Mouse (Mus musculus): ENCODE data around the gene Slc25a13.

Gene Slc25a13

DNA sequence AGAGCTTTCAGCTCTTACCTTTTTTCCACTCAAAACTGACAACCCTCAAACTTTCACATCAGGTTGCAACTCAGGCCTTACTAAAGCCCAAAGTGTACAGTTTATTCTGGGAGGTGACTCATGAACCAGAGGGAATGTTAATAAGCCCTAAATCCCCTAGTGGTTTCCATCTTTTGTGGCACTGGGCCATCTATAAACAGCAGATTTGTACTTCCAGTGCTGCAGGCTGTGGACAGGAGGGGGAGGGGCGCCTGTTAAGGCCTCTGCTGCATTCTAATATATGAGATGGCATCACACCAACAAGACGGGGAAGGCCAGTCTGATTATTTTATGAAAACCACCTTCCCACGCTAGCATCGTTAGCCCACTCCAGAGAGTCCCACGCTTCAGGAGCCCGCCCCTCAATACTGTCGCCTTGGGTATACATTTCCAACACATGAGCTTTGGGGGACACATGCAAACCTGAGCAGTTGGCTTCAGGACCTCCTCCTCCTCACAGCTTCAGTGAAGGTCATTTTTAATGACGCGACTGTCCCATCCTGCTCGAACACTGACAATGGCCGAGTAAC is 48.3 kb downstream of the Slc25a13 start:
- no peak for DNase-seq (ENCODE audit: low read depth, low spot score)

DNA sequence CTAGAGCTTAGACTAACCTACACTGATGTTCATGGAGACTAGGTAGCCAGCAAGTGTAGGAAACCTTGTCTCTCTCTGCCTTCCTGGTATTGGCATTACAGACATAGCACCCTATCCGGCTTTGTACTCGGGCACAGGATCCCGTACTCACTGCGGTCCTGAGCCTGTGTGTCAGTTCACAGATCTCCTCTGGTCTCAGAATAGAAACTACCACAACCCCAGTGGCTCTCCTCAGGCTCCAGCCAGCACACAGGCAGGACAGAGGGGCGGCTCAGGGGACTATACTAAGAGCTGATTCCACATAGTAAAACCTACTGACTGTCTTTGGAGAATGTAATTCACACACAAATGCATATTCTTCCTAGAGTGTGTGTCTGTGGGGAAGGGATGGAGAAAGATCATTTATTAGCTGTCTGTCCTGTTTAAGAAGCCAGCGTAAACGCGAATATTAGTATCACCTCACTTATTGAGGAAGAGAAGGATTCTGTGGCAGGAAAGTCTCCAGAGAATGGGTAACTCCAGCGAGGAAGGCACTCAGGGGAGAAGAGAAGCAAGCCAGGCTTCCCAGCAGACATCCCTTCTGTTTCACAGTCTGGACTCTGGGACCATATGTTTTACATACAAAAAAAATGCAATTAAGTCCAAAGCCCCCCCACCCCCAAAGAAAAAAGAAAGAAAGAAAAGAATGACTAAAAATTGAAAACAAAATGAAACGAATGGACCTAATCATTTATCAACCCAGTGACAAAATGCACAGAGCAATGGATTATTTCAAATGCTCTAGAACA is 49.4 kb downstream of the Slc25a13 start:
- no peak for DNase-seq (ENCODE audit: low read depth, low spot score)

DNA sequence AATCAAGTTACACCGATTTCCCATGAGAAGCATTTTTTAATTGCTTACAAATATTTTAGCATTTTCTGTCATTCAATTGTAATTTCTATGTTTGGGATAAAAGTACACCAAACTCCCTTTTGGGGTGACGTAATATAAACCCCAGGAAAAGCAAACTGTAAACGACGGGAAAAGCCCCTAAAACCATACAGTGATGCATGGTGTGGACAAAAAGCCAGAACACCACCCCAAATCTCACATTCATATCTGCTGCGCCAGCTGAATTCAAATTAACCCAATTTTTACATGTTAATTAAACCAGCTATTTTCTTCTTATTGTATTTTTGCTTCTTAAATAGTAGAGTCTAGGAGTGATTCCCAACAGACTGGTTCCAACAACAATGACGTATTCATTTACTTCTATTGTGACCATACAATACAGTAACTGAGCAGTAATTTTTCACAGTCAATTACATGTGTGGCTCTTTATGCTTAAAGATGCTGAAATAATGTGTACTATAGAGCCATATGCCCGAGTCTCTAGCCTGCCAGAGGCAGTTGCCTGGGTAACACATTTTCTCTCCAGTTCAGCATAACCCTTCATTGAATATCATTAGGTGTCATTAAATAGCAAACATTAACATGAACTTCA is 53.9 kb downstream of the Slc25a13 start:
- DNase-seq (ENCODE audit: low read depth, low spot score) = no peak

DNA sequence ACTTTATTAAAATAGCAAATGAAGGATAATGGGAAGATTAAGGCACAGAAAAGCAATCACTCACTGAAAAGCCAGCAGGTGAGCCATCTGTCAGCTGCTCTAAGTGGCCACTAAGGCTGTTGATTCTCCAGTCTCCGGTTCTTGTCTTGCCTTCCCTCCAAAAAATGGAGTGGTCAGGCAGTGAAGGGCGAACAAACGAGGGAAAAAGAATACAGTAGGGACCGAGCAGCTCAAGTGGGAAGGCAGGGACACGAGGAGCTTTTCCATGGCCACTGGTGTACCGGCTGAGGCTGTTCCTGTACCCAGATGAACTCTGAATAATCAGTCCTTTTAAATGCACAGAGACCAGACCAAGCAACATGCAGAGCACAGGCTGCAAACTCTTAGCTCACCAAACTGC is 54.8 kb downstream of the Slc25a13 start:
- no peak for DNase-seq (ENCODE audit: low read depth, low spot score)

DNA sequence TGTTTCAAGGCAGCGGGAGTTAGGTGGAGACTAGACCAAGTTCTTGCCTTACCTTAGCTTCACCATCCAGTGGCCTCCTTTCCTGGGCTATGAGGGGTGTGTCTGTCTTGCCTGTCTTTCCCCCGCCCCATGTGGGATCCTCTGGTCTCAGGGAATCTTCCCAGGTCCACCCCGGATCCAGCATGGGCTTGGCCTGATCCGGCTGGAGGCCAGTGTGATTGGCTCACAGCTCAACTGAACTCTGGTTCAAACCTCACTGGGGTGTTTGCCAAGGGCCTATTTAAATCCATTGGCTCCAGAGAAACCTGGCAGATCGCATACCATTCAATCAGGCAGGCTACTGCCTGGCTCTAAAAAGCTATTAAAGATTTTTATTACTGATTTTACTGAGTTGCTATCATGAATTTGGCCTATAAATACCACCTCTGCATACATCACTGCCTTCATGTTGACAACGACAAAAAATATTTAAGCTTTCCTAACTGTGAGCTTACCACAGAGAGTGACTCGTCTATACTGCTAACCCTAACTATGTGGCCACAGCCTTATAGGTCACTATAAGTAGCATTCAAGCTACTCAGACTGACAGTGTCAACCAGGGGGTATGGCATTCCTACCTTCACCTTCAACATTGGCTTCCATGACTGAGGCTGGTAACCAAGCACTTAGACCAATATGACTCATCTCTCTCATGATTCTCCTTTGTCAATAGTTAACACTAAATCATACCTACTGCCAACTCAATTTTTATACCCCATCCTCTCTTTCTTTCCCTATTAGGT is 56.1 kb downstream of the Slc25a13 start:
- DNase-seq (ENCODE audit: low read depth, low spot score) = no peak

DNA sequence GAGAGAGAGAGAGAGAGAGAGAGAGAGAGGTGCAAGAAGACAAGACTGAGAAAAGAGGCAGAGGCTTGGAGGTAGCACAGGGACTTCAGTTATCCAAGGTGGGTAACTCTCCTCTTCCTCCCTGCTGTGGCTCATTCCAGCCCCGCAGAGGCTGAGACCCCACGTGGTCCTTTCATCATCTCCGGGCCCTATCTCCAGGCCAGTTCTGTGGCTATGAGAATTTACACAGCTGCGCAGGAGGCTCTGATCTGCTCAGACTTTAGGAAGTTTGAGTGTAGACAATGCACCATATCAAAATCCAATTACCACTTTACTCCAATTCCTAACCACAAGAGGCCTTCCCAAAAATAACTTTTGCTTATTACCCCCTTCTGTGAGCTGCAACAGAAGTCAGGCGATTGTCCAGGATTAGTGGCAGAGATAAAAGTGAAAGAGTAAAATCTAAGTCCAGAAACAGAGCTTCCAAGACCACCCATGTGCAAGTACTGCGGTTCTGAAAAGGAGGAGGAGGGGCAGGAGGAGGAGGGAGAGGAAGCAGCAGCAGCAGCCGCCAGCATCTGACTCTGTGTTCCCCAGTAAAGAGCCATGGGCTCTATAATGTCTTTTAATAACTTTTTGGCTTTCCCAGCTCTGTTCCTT is 57.6 kb downstream of the Slc25a13 start:
- DNase-seq (ENCODE audit: low read depth, low spot score) = no peak

DNA sequence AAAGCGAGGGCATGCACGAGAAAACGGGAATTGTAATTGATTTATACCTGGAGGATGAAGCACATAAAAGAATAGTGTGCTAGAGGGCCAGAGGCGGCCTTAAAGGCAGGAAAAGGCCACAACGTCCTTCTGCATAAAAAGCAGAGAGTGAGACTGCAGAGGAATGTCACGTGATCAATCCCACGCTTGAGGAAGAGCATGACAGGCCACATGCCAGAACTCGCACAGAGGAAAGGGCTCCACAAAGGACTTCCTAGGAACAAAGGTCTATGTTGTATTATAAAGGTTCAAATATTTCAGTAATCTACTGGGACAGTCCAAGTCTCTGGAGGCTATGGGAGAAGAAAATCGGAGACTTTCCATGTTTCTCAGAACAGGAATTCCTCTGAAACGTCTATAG is 63.5 kb downstream of the Slc25a13 start:
- DNase-seq (ENCODE audit: low read depth, low spot score) = no peak

DNA sequence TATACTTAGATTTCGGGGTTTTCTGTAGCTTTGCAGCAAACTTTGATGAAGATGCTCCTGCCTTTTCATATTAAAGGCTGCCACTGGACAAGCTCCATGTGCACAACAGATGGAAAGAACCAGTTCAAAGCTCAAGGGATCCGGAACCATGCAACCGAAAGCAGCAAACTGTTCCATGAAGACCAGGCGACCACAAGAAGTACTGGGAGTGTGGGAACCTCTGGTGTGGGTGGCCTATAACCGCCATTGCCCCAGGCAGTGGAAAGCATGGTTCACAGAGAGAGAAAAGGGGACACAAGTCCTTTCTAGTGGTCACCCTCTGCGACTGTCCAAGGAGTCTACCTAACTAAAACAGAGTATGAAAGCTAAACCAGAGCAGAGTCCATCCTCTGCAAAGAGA is 66.2 kb downstream of the Slc25a13 start:
- no peak for DNase-seq (ENCODE audit: low read depth, low spot score)

DNA sequence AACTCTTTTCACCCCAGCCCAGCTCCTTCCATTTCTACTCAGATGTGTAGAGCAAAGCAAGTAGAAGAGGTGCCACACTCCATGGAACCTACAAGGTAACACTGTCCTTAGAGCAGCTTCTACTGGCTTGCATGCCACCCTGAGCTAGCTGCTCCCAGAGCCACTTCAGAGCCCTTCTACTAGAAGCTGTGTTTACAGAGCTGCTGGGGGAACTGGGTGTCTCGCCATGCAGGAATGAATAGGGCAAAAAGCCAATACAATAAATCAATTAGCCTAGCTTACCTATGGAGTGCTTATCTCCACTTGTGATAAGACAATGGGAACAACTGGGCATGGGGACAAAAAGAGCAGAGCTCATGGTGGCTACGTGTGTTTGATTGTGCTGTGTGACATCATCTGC is 67.2 kb downstream of the Slc25a13 start:
- no peak for DNase-seq (ENCODE audit: low read depth, low spot score)

DNA sequence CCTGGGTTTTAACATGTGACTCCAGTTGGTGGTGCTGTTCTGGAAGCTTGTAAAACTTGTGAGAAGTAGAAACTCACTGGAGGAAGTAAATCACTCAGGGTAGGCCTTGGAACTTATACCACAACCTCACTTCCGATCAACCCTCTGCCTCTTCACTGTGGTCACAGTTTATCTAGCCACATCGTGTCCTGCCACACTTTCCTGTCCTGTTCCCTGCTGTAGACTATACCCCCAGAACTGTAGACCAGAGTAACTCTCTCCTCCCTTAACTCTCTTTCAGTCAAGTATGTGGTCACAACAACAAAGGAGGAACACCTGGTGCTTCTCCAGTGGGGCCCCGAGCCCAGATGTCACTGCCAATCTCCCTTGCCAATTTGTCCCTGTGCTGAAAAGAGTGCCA is 67.6 kb downstream of the Slc25a13 start:
- no peak for DNase-seq (ENCODE audit: low read depth, low spot score)

DNA sequence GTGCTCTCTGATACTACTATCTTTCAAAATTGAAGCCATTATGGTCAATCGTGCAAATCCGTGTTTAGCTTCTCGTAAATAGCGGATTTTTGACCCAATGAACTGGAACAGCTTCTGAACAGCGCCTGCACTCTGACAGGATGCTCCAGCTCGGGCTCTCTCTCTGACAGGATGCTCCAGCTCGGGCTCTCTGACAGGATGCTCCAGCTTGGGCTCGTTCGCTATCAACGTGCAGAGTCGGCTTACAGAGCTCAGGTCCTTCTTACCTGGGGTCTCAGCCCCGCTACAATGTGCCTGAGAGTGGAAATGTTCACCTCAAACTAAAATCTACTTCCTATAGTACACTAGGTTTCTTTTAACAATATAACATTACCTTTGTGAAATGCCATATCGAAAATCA is 71.6 kb downstream of the Slc25a13 start:
- DNase-seq (ENCODE audit: low read depth, low spot score) = no peak

DNA sequence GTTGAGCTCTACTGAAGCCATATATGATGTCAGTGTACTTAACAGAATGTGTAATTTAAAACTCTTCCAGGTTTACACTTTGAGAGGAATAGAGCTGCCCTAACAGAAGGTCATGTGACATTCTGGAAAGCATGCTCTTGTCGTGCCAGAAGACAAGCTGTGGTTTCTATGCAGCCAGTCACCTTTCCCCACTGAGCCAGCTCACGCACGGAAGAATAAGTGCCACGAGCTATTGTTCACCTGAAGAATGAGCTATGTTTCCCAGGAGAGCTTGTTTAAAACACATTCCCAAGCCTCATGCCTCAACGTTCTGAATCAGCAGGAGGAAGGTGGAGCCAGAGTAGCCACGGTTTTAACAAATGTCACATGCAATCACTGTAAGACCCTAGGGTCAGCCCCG is 73.4 kb downstream of the Slc25a13 start:
- no peak for DNase-seq (ENCODE audit: low read depth, low spot score)

DNA sequence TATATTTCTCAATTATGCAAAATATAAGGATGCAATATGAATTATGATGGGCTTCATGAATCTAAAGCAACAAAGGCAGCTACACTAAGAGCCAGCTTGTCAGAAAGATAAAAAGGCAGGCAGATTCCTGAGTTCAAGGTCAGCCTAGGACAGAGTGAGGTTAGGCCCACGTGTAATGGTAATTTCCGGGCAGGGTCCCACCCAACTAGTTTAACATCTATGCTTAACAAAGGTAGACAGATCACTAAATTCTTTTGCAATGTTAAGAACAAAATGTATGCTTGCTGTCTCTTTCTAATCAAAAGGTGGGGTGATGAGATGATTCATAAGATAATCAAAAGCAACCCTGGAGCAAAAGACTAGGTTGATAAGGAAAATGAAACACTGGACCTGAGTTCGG is 76.6 kb downstream of the Slc25a13 start:
- no peak for DNase-seq (ENCODE audit: low read depth, low spot score)

DNA sequence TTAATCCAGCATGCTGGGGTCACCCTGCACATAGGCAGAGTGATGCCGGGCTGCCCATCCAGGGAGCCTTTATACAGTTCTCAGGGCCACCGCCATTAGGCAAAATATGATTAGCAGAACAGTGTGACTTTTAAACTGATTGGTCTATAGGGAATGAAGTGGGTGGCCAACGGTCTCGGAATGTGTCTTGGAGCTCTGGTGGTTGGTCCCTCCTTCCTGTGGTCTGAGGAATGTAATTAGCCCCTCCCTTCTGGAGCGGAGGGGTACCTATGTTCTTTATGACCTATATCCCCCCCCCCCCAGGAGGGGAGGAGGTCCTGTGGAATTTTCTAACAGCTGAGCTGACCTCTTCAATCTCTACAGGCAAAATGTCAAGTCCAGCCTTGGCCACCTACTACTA is 77.9 kb downstream of the Slc25a13 start:
- no peak for DNase-seq (ENCODE audit: low read depth, low spot score)

DNA sequence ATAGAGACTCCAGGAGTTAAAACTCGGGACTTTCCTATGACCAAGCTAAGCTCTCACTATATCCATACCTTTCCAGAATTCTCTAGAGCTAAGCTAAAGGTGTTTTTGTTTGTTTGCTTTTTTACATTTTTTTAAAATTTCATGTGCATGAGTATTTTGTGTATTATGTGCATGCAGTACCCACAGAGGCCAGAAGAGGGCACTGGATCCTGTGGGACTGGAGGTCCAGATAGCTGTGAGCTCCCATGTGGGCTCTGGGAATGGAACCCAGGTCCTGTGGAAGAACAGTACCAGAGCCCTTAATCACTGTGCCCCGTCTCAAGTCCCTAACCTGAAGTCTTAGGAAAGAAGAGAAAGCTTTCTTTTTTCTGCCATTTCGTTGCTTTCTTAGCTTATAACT is 80.2 kb downstream of the Slc25a13 start:
- peak; percentile 23 for DNase-seq (ENCODE audit: low read depth, low spot score)

DNA sequence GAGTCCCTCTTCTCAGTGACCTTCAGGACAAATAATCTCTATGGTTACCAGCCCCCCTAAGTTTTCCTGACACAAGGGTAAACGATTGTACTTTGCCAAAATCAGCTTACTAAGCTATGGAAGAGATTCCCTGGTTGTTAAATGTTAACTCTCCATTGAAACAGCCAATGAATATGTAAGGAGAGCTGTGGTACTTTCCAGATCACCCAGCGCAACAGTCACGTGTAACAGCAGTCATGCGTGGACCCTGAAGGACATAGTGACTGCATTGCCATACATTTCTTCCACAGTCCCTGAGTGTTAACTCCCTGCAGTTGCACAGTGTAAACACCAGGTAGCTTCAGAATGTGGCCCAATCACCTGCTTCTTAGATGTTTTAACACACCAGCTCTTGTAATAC is 82.0 kb downstream of the Slc25a13 start:
- DNase-seq (ENCODE audit: low read depth, low spot score) = no peak

DNA sequence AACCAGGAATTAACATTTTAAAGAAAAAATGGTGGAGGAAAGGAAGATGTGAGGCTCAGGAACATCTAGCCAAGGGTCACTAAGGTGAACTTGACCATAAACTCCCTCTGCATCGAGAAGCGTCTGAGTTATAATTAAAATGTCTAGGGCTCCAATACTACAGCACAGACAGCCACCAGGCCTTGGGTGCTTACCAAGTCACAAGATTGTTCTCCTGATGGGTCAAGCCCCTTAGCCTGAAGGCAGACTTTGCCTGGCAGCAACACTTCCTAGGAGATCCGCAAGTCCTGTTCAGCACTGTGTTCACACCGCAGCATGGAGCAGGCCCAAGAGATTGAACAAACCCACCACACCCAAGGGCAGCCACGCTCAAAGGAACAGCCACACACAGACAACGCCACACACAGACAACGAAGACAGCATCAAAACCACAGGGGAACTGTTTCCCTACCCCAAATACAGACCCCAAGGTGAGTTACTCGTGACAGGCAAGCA is 83.4 kb downstream of the Slc25a13 start:
- DNase-seq (ENCODE audit: low read depth, low spot score) = no peak

DNA sequence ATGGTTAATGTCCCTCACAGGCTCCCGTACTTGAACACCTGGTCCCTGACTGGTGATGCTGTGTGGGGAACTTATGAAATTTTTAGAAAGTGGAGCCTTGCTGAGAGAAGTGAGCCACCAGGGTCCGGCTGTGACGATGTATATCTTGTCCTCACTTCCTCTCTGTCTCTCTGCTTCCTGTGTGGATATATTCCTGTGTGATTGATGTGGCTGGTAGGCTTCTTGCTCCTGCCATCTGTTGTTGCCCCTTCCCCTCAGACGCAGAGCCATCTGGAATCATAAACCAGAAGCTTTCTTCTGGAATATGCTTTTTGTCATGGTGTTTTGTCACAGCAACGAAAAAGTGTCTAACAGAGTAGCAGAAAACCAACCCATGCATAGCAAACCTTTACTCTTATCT is 84.9 kb downstream of the Slc25a13 start:
- no peak for DNase-seq (ENCODE audit: low read depth, low spot score)

DNA sequence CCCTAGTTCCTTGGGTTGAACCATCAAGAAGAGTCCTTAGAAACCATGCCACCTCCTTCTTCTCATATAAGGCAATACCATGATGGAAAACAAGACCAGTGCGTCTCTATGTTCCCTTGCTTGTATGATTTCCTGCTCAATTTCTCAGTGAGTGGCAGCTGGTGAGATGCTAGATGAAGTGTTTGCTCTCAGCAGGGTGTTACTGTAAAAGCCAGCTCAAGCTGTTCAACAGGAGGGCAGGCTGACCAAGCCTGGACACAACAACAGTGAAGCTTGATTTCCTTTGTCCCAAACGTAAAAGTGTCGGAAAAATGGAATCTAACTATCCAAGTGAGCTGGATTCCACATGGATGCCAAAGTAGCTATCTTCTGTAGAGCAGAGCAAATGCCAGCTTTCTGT is 91.4 kb downstream of the Slc25a13 start:
- DNase-seq (ENCODE audit: low read depth, low spot score) = no peak

DNA sequence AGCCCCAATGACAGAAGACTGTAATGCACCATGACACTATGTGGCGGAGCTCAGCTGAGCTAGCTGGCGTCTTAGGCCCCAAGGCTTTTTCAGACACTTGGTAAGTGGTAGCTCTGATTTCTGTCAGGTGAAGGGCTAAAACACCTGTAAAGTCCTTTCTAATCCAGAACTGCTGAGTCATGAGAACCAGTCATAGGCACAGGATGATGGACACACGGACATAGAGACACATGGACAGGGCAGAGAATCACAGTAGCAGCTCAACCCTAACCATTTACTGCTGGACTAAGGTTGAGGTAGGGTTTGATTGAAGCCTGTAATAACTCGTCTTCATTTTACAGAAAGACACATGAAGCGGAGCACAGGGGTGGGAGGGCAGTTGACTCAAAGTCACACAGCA is 95.1 kb downstream of the Slc25a13 start:
- no peak for DNase-seq (ENCODE audit: low read depth, low spot score)

DNA sequence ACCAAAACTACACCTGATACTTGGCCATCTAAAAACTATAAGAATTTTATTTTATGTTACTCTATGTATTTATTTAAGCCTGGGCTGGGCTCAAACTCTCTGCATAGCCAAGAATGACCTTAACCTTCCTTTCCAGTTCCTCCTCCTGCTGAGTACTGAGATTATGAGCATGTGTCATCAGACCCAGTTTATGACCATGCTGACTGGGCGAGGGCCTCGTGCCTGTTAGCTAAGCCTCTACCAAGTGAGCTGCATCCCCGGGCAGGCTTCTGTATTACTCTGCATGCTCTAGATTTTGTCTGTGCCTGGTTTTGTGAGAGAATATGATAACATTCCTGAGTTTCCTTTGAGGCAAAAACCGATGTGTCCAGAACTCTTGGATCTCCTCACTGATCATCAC is 96.1 kb downstream of the Slc25a13 start:
- DNase-seq (ENCODE audit: low read depth, low spot score) = no peak

DNA sequence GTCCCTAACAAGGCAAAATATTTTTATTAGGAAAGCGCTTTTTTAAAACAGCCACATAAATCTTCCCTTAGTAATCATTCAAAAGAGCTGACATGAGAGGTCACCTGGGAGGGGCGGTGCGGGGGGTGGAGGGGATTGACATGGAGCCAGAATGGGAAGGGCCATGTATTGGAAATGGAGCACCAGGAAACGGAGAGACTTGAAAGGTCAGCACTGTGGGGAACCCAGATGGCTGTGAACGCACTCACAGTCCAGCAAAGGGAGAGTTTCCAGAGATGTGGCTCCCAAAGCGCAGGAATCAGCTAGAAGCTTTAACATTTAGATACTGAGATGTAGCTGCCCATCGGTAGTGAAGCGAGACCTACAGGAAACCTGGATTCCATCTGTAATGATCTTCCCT is 101.2 kb downstream of the Slc25a13 start:
- DNase-seq (ENCODE audit: low read depth, low spot score) = no peak

All from CD4-positive, CD25-positive, alpha-beta regulatory T cell, adult 2 months (primary cell).